Mouse (Mus musculus) bone marrow, adult 2 months (tissue): Measurements from ENCODE around the gene Gm29106. TPM values are rescaled to one million over a fixed set of nuclear protein-coding genes. Genes with fewer than 3 reads are reported as not detected.
"Not testable (repeated sequence)": the region's sequence is repeated elsewhere in the genome, so short reads cannot be mapped to it uniquely, and the experiment has no call there.

ENCODE experiments used
- H3K27ac ChIP-seq: fragments of 200-500 bp; 2 replicates; pipeline ENCODE4 v1.5.1; 2012; ENCODE audit warnings: low read depth, mild to moderate bottlenecking, control low read depth, inconsistent platforms, low read length; ENCODE audit not compliant: control insufficient read depth, poor library complexity, insufficient read depth
- H3K4me1 ChIP-seq: fragments of 200-500 bp; 2 replicates; pipeline ENCODE4 v1.6.1; 2011; ENCODE audit warnings: low read length; ENCODE audit not compliant: control insufficient read depth, insufficient read depth
- H3K4me3 ChIP-seq: fragments of 200-500 bp; replicated peaks from 2 replicates; pipeline ENCODE3; 2011; ENCODE audit warnings: mild to moderate bottlenecking, low read depth, low read length, control low read depth; ENCODE audit not compliant: control insufficient read depth
- CTCF ChIP-seq: fragments of 200-500 bp; IDR thresholded peaks from 2 replicates; pipeline ENCODE4 v1.5.1; 2011; ENCODE audit warnings: low read length, control low read depth; ENCODE audit not compliant: control insufficient read depth, insufficient read depth
- POLR2A ChIP-seq: fragments of 200-500 bp; IDR thresholded peaks from 2 replicates; pipeline ENCODE4 v1.6.1; 2011; ENCODE audit warnings: low read depth, mild to moderate bottlenecking, control low read depth, low read length, borderline replicate concordance; ENCODE audit not compliant: control insufficient read depth
- WGBS: fragments of 180-500 bp; shearing (Covaris S2); methylation state at CpG from one replicate; pipeline ENCODE4 v1.1.7; 2018; 5-methylcytosine and 5-hydroxymethylcytosine counted together
- polyA plus RNA-seq: library from polyadenylated mRNA; stranded (reverse); fragments of >200 nt; gene quantifications from 2 replicates; pipeline ENCODE4 v1.2.4, GENCODE M21; 2011; ENCODE audit warnings: low replicate concordance; ENCODE audit not compliant: missing spikeins, insufficient read depth, insufficient read length

Gm29106 gene
- not detected in 2 replicates for polyA plus RNA-seq

GRCm38 (mm10) chr1:118176242-118176641 lies at the start of gene Gm29106:
Gm29106 (plus strand) TSS chr1:118176542.
- 58% methylated on average over 2 of the region's 2 CpGs for WGBS
- H3K27ac ChIP-seq, H3K4me3 ChIP-seq, H3K4me1 ChIP-seq: not testable (repeated sequence)

GRCm38 (mm10) chr1:118228540-118228939 lies 52.2 kb downstream of the Gm29106 start:
- Histone ChIP-seq H3K4me3 (no peak overlapping the region), H3K4me1 (no peaks in the 10 kb centered on the region), H3K27ac (no peak overlapping the region)
- no peak for TF ChIP-seq POLR2A
- TF ChIP-seq CTCF, result no peak
- 53% methylated on average over 1 of the region's 1 CpGs for WGBS

- Histone ChIP-seq H3K27ac (no peak overlapping the region), H3K4me3 (no peak overlapping the region), H3K4me1 (no peaks in the 10 kb centered on the region)
- 64% methylated on average over 1 of the region's 1 CpGs for WGBS
- no peak for TF ChIP-seq POLR2A
- TF ChIP-seq CTCF, result no peak
Measured at GRCm38 (mm10) chr1:118236032-118236431, 59.7 kb downstream of the Gm29106 start.

Other genes with a start within 250 kb of the Gm29106 start
- not detected in 2 replicates for gene Gm28168, start 248.5 kb upstream of the Gm29106 start, polyA plus RNA-seq
- gene Gm7145, start 210.6 kb upstream of the Gm29106 start, polyA plus RNA-seq, result not detected in 2 replicates
- 27.7 and 29.1 TPM in 2 replicates for gene Tsn, start 135.2 kb downstream of the Gm29106 start, polyA plus RNA-seq
- gene Nifk, start 145.3 kb downstream of the Gm29106 start, polyA plus RNA-seq, result 24.2 and 40.0 TPM in 2 replicates
- 13.2 and 25.6 TPM in 2 replicates for gene Clasp1, start 212.5 kb downstream of the Gm29106 start, polyA plus RNA-seq